Mouse (Mus musculus): Measurements from ENCODE around the gene Gm6465. TPM values are rescaled to one million over a fixed set of nuclear protein-coding genes. Genes with fewer than 3 reads are reported as not detected.

The Gm6465 gene
- polyA plus RNA-seq (2014; fragmentation: Illumina TruSeq; extraction: RNeasy Lipid Tissue Mini Kit (QIAGEN cat#74804)), result not detected

DNA sequence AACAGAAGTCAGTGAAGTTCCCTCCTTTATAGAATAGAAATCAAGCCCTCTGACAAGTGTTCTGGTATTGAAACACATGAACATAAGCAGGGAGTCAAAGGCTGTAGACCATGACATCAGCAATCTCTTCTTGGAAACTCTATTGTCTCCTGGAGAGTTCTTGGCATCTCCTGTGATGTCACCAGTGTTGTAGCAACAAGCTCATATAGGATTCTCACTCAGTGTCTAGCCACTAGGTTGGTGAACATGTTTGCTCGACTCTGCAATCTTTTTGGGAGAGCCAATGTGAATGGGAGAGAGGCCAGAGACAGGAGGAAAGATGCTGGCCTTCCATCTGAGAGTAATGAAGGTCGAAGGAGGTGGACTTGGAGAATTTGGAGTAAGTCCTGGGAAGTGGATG, at the start of gene Gm6465:
Gm6465 (plus strand) TSS at position 301 of the 400 bp plus-strand sequence.

Other genes starting within 250 kb of the Gm6465 start
- not detected for gene Gm8922, start 163.6 kb upstream of the Gm6465 start, polyA plus RNA-seq (2014; fragmentation: Illumina TruSeq; extraction: RNeasy Lipid Tissue Mini Kit (QIAGEN cat#74804))
- gene Gm8926, start 75.0 kb upstream of the Gm6465 start, polyA plus RNA-seq (2014; fragmentation: Illumina TruSeq; extraction: RNeasy Lipid Tissue Mini Kit (QIAGEN cat#74804)), result not detected
- not detected for gene 4933402N22Rik, start 72.5 kb downstream of the Gm6465 start, polyA plus RNA-seq (2014; fragmentation: Illumina TruSeq; extraction: RNeasy Lipid Tissue Mini Kit (QIAGEN cat#74804))

Measured in ovary, adult 10 weeks (tissue).